Mouse (Mus musculus) kidney, postnatal 0 days (tissue): ENCODE results near the gene Klk1b11. TPM values are rescaled to one million over a fixed set of nuclear protein-coding genes. Genes with fewer than 3 reads are reported as not detected.
A peak's percentile ranks its signal among the peaks of the same experiment; 100 is the strongest.
"Not testable (repeated sequence)": the region's sequence is repeated elsewhere in the genome, so short reads cannot be mapped to it uniquely, and the experiment has no call there.

Source experiments
- ATAC-seq: fragments of 200-750 bp; cut with Nextera tagmentation; replicated peaks from 2 replicates; pipeline ENCODE4 v1.8.0; 2017; ENCODE audit warnings: low read depth, moderate number of reproducible peaks, moderate TSS enrichment, moderate library complexity; ENCODE audit not compliant: low FRiP score
- DNase-seq: peaks from one replicate; pipeline ENCODE4 v3.0.0-alpha.2; 2016; ENCODE audit warnings: low spot score
- H3K27ac ChIP-seq: fragments of 300-500 bp; sonication (generic); 2 replicates; pipeline ENCODE4 v1.5.1; 2014; ENCODE audit warnings: mild to moderate bottlenecking
- H3K27me3 ChIP-seq: fragments of 300-500 bp; sonication (generic); 2 replicates; pipeline ENCODE4 v1.6.1; 2014; ENCODE audit warnings: low read length, mixed read lengths; ENCODE audit not compliant: insufficient read depth
- H3K36me3 ChIP-seq: fragments of 300-500 bp; sonication (generic); 2 replicates; pipeline ENCODE4 v1.6.1; 2014; ENCODE audit warnings: low read length, mixed read lengths; ENCODE audit not compliant: insufficient read depth
- H3K4me1 ChIP-seq: fragments of 300-500 bp; sonication (generic); replicated peaks from 2 replicates; pipeline ENCODE4 v1.6.1; 2014; ENCODE audit warnings: antibody characterized with exemption, low read length, mixed read lengths; ENCODE audit not compliant: insufficient read depth
- H3K4me2 ChIP-seq: fragments of 300-500 bp; sonication (generic); 2 replicates; pipeline ENCODE4 v1.6.1; 2014; ENCODE audit warnings: mild to moderate bottlenecking, low read length, moderate library complexity, mixed read lengths
- H3K4me3 ChIP-seq: fragments of 300-500 bp; sonication (generic); replicated peaks from 2 replicates; pipeline ENCODE4 v1.5.1; 2014; ENCODE audit warnings: low read depth, low read length
- H3K9ac ChIP-seq: fragments of 300-500 bp; sonication (generic); 2 replicates; pipeline ENCODE4 v1.6.1; 2014; ENCODE audit warnings: low read depth, low read length
- H3K9me3 ChIP-seq: fragments of 300-500 bp; sonication (generic); replicated peaks from 2 replicates; pipeline ENCODE4 v1.6.1; 2016; ENCODE audit warnings: low read length, inconsistent platforms, mixed read lengths
- CTCF ChIP-seq: IDR thresholded peaks from 2 replicates; pipeline ENCODE4 v1.5.1; 2016; ENCODE audit warnings: antibody characterized with exemption, low read depth, mild to moderate bottlenecking, moderate library complexity
- WGBS: fragments of 180-500 bp; shearing (Covaris S2); extraction: QIAGEN DNeasy Blood & Tissue Kit; methylation state at CpG from one replicate; pipeline ENCODE4 v1.1.7; 2014; 5-methylcytosine and 5-hydroxymethylcytosine counted together
- polyA plus RNA-seq: library from polyadenylated mRNA; unstranded; fragments of >200 nt; fragmentation: Nextera tagmentation; extraction: Ambion mirVana; gene quantifications from 2 replicates; pipeline ENCODE4 v1.2.1, GENCODE M21; 2015

Gene Klk1b11
- 0.22 TPM in 2 replicates for polyA plus RNA-seq

DNA sequence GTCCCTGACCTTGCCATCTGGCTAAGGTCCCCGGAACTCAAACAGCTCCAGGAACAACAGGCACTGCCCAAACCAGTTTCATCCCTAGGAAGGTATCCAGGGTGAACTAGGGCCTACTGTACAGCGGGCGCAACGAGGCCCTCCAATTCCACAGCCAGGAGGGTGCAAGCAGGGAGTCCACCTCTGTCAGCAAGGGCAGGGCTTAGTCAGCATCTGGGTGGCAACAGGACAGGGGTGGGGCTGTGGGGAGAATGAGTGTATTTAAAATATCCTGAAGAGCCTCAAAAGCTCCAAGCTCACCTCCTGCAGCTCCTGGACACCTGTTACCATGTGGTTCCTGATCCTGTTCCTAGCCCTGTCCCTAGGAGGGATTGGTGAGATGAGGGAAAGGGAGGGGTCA, at the start of gene Klk1b11:
Klk1b11 (plus strand) TSS at position 301 of the 400 bp plus-strand sequence.
- ATAC-seq, H3K9ac ChIP-seq, H3K4me1 ChIP-seq, H3K4me3 ChIP-seq, H3K4me2 ChIP-seq, DNase-seq, H3K9me3 ChIP-seq, H3K27ac ChIP-seq, H3K27me3 ChIP-seq, H3K36me3 ChIP-seq: not testable (repeated sequence)
- 83% methylated on average over 4 of the region's 4 CpGs for WGBS

DNA sequence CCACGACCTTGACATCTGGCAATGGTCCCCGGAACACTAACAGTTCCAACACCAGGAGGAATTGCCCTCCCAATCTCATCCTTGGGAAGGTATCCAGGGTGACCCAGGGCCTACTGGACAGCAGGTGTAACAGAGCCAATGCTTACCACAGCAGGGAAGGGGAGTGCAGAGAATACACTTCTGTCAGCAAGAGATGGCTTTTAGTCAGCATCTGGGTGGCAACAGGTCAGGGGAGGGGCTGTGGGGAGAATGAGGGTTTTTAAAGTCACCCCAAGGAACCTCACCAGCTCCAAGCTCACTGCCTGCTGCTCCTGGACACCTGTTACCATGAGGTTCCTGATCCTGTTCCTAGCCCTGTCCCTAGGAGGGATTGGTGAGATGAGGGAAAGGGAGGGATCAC, 45.3 kb upstream of the Klk1b11 start, which contains the start of gene Klk1b8:
Klk1b8 (plus strand) TSS at position 301 of the 400 bp plus-strand sequence.
- H3K27ac ChIP-seq = no peak within 1 kb of the TSS
- no peak within 1 kb of the TSS for H3K4me2 ChIP-seq
- H3K36me3 ChIP-seq = no peaks in the 10 kb centered on the region
- no peak for TF ChIP-seq CTCF
- no peaks in the 10 kb centered on the region for H3K27me3 ChIP-seq
- no peak within 1 kb of the TSS for H3K4me3 ChIP-seq
- no peak for ATAC-seq
- no peak for DNase-seq
- WGBS = 71% methylated on average over 2 of the region's 2 CpGs
- no peaks in the 10 kb centered on the region for H3K9me3 ChIP-seq
- H3K4me1 ChIP-seq = no peaks in the 10 kb centered on the region
- H3K9ac ChIP-seq = no peak within 1 kb of the TSS

DNA sequence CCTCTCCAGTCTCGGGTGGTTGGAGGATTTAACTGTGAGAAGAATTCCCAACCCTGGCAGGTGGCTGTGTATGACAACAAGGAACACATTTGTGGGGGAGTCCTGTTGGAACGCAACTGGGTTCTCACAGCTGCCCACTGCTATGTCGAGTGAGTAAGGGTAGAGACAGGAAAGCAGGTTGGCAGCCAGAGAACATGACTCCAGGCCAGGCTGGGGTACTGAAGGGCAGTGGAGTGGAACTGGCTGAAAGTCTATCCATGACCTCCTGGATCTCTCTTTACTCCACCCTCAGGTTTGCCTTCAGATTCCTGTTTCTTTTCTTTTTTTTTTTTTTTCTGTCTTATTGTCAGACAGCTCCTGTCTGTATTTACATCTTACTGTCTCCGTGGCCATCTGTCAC, 43.0 kb upstream of the Klk1b11 start:
- H3K27me3 ChIP-seq = no peaks in the 10 kb centered on the region

DNA sequence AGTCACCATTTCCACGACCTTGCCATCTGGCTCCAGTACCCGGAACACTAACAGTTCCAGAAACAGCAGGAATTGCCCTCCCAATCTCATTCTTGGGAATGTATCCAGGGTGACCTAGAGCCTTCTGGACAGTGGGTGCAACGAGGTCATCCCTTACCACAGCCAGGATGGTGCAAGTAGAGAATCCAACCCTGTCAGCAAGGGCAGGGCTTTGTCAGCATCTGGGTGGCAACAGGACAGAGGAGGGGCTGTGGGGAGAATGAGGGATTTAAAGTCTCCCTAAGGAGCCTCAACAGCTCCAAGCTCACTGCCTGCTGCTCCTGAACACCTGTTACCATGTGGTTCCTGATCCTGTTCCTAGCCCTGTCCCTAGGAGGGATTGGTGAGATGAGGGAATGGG, 29.2 kb upstream of the Klk1b11 start, which contains the start of gene Klk1b1:
Klk1b1 (plus strand) TSS at position 301 of the 400 bp plus-strand sequence.
- Histone ChIP-seq H3K9me3 (no peaks in the 10 kb centered on the region), H3K27ac (no peak within 1 kb of the TSS), H3K36me3 (no peaks in the 10 kb centered on the region), H3K4me3 (no peak within 1 kb of the TSS), H3K4me2 (no peak within 1 kb of the TSS), H3K4me1 (no peaks in the 10 kb centered on the region), H3K27me3 (no peaks in the 10 kb centered on the region), H3K9ac (no peak within 1 kb of the TSS)
- no peak for ATAC-seq
- 65% methylated on average over 3 of the region's 3 CpGs for WGBS
- no peak for DNase-seq
- TF ChIP-seq CTCF = no peak

More for the DNA sequence above, 43.0 kb upstream of the Klk1b11 start:
- Histone ChIP-seq H3K4me2 (no peak overlapping the region), H3K36me3 (no peaks in the 10 kb centered on the region), H3K9me3 (no peaks in the 10 kb centered on the region), H3K27ac (no peak overlapping the region), H3K4me3 (no peak overlapping the region), H3K9ac (no peak overlapping the region), H3K4me1 (no peaks in the 10 kb centered on the region)
- 29% methylated on average over 4 of the region's 4 CpGs for WGBS
- no peak for TF ChIP-seq CTCF
- peak; percentile 36 for ATAC-seq
- peak; percentile 67 for DNase-seq

DNA sequence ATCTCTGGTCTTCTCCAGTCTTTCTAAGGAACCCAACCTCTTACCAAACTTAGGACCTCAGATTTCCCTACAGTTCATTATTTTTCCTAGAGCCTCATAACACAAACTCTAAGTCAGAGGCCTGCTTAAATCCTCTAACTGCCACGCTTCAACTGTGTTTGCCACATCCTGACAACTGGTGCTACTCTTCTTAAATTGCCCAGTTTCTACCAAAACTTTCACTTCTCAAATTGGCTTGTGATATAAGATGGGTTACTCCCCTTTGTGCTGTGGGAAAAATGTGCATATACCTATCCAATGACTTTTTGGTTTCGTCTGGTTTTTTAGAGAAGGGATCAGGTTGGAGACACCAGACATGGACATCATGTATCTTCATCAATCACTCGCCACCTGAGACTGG, 28.6 kb upstream of the Klk1b11 start:
- no peak for TF ChIP-seq CTCF
- Histone ChIP-seq H3K4me1 (no peaks in the 10 kb centered on the region), H3K4me2 (no peak overlapping the region), H3K9ac (no peak overlapping the region), H3K9me3 (no peaks in the 10 kb centered on the region), H3K36me3 (no peaks in the 10 kb centered on the region), H3K4me3 (no peak overlapping the region), H3K27ac (no peak overlapping the region), H3K27me3 (no peaks in the 10 kb centered on the region)
- no peak for ATAC-seq
- DNase-seq = no peak
- WGBS = 75% methylated on average over 3 of the region's 3 CpGs

DNA sequence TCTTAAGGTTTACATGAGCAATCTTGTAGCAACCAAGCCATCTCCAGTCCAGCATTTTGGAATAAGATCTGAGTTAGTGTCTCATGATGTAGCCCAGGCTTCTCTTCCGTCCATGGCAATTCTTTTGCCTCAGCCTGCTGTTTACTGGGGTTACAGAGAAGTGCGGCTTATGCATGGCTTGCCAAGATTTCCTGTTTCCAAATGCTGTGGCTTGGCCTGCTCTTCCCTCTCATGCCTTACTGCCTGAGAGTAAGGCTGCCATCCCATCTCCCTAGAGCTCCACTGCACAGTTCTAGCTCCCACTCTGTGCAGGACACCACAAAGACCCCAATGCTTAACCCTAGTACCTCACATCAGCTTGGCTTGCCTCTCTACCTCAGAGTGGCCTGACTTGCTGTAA, 28.1 kb upstream of the Klk1b11 start:
- TF ChIP-seq CTCF = no peak
- Histone ChIP-seq H3K4me3 (no peak overlapping the region), H3K36me3 (no peaks in the 10 kb centered on the region), H3K4me1 (no peaks in the 10 kb centered on the region), H3K27ac (no peak overlapping the region), H3K4me2 (no peak overlapping the region), H3K9me3 (no peaks in the 10 kb centered on the region), H3K27me3 (no peaks in the 10 kb centered on the region), H3K9ac (no peak overlapping the region)
- DNase-seq (no peak), ATAC-seq (no peak)
- 87% methylated on average over 2 of the region's 2 CpGs for WGBS

DNA sequence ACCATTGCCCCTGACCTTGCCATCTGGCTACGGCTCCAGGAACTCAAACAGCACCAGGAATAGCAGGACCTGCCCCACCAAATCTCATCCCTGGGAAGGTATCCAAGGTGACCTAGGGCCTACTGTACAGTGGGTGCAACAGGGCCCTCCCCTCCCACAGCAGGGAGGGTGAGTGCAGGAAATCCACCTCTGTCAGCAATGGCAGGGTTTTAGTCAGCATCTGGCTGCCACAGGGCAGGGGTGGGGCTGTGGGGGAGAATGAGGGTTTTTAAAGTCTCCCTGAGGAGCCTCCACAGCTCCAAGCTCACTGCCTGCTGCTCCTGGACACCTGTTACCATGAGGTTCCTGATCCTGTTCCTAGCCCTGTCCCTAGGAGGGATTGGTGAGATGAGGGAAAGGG, 19.9 kb upstream of the Klk1b11 start, which contains the start of gene Klk1b9:
Klk1b9 (plus strand) TSS at position 301 of the 400 bp plus-strand sequence.
- H3K27me3 ChIP-seq, DNase-seq, H3K27ac ChIP-seq, H3K4me1 ChIP-seq, H3K36me3 ChIP-seq, H3K9me3 ChIP-seq, H3K4me2 ChIP-seq, H3K4me3 ChIP-seq, H3K9ac ChIP-seq, ATAC-seq: not testable (repeated sequence)
- WGBS = 77% methylated on average over 1 of the region's 1 CpGs
